Mouse (Mus musculus) midbrain, embryonic 13.5 days (tissue): ENCODE measurements around the gene Slc10a7. TPM values are rescaled to one million over a fixed set of nuclear protein-coding genes. Genes with fewer than 3 reads are reported as not detected.
"Not testable (repeated sequence)": the region's sequence is repeated elsewhere in the genome, so short reads cannot be mapped to it uniquely, and the experiment has no call there.

Source experiments
- ATAC-seq: fragments of 200-750 bp; cut with Nextera tagmentation; 2 replicates; pipeline ENCODE4 v1.8.0; 2017; ENCODE audit warnings: mild to moderate bottlenecking, moderate TSS enrichment, moderate library complexity
- H3K27ac ChIP-seq: fragments of 300-500 bp; sonication (generic); 2 replicates; pipeline ENCODE4 v1.5.1; 2015; ENCODE audit warnings: inconsistent platforms, mild to moderate bottlenecking, moderate library complexity
- H3K27me3 ChIP-seq: fragments of 300-500 bp; sonication (generic); 2 replicates; pipeline ENCODE4 v1.6.1; 2015; ENCODE audit warnings: mild to moderate bottlenecking, inconsistent platforms
- H3K36me3 ChIP-seq: fragments of 300-500 bp; sonication (generic); 2 replicates; pipeline ENCODE4 v1.6.1; 2015; ENCODE audit warnings: mild to moderate bottlenecking, inconsistent platforms
- H3K4me1 ChIP-seq: fragments of 300-500 bp; sonication (generic); replicated peaks from 2 replicates; pipeline ENCODE4 v1.6.1; 2015; ENCODE audit warnings: inconsistent platforms
- H3K4me2 ChIP-seq: fragments of 300-500 bp; sonication (generic); replicated peaks from 2 replicates; pipeline ENCODE4 v1.6.1; 2015; ENCODE audit warnings: moderate library complexity, mild to moderate bottlenecking, inconsistent platforms
- H3K4me3 ChIP-seq: fragments of 300-500 bp; sonication (generic); replicated peaks from 2 replicates; pipeline ENCODE4 v1.5.1; 2015; ENCODE audit warnings: mild to moderate bottlenecking, inconsistent platforms
- H3K9ac ChIP-seq: fragments of 300-500 bp; sonication (generic); replicated peaks from 2 replicates; pipeline ENCODE4 v1.6.1; 2015; ENCODE audit warnings: mild to moderate bottlenecking, inconsistent platforms
- H3K9me3 ChIP-seq: fragments of 300-500 bp; sonication (generic); 2 replicates; pipeline ENCODE4 v1.6.1; 2016; ENCODE audit warnings: mild to moderate bottlenecking, inconsistent platforms
- WGBS: fragments of 180-500 bp; shearing (Covaris S2); methylation state at CpG from one replicate; pipeline ENCODE4 v1.1.7; 2015; 5-methylcytosine and 5-hydroxymethylcytosine counted together
- polyA plus RNA-seq: library from polyadenylated mRNA; unstranded; fragments of >200 nt; fragmentation: Nextera tagmentation; extraction: Ambion mirVana; gene quantifications from 2 replicates; pipeline ENCODE4 v1.2.1, GENCODE M21; 2015

Slc10a7 gene
- polyA plus RNA-seq, 1 experiment from 2014 or later = 13.1 TPM

DNA sequence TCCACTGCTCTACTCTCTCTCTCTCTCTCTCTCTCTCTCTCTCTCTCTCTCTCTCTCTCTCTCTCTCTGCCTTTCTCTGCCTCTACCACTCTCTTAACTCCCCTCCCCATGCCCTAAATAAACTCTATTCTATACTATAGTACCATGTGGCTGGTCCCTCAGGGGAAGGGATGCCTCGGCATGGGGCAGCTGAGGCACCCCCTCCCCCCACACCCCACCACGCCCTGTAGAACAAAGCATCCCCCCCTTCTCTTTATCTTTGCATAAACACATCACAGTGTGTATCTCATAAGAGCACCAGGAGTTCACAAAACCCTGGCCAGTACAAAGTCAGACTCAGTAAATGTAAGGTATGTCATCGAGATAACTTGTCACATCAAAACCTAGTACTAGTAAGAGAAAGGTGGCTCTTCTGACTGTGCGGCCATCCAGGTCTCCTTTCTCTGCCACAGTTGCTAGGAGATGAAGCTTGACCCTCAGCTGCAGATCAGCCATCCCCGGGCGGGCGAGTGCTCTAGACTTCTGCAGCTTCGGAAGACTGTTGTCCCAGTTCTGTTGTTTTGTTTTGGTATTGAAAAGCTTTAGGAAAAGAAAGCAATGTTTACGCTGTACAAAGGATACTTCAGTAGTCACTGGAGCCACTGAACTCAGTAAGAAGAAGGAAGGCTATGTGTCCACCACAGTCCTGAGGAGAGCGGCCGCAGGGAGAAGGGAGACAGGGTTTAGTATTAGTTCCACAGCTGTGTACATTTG is 194.1 kb downstream of the Slc10a7 start:
- ATAC-seq = peak; percentile 61
- 26% methylated on average over 11 of the region's 11 CpGs for WGBS

GRCm38 (mm10) chr8:78705980-78706379 is 196.8 kb downstream of the Slc10a7 start:
- 75% methylated on average over 9 of the region's 9 CpGs for WGBS
- H3K9ac ChIP-seq = no peak overlapping the region
- H3K36me3 ChIP-seq = peaks cover 10% of the 10 kb centered on the region
- peaks cover 2% of the 10 kb centered on the region; the same call in 1 of the 2 replicates for H3K9me3 ChIP-seq
- no peaks in the 10 kb centered on the region for H3K27me3 ChIP-seq
- no peak overlapping the region for H3K4me3 ChIP-seq
- H3K4me2 ChIP-seq = no peak overlapping the region
- H3K27ac ChIP-seq = no peak overlapping the region
- ATAC-seq = no peak
- H3K4me1 ChIP-seq = peaks cover 20% of the 10 kb centered on the region

More for the DNA sequence above, 194.1 kb downstream of the Slc10a7 start:
- H3K27ac ChIP-seq = peak overlapping the region; percentile 72
- H3K4me3 ChIP-seq = no peak overlapping the region
- H3K27me3 ChIP-seq = no peaks in the 10 kb centered on the region
- no peak overlapping the region for H3K4me2 ChIP-seq
- H3K9me3 ChIP-seq = peaks cover 3% of the 10 kb centered on the region; the same call in 1 of the 2 replicates
- peaks cover 20% of the 10 kb centered on the region for H3K4me1 ChIP-seq
- H3K36me3 ChIP-seq = peaks cover 28% of the 10 kb centered on the region
- H3K9ac ChIP-seq = no peak overlapping the region; the same call in 1 of the 2 replicates

GRCm38 (mm10) chr8:78709948-78710644 is 200.9 kb downstream of the Slc10a7 start:
- Histone ChIP-seq H3K4me1 (peaks cover 4% of the 10 kb centered on the region; the same call in 1 of the 2 replicates), H3K4me3 (no peak overlapping the region), H3K9ac (no peak overlapping the region), H3K36me3 (peaks cover 7% of the 10 kb centered on the region; the same call in 1 of the 2 replicates), H3K27me3 (no peaks in the 10 kb centered on the region), H3K4me2 (no peak overlapping the region), H3K9me3 (no peaks in the 10 kb centered on the region), H3K27ac (no peak overlapping the region)
- 87% methylated on average over 11 of the region's 11 CpGs for WGBS
- ATAC-seq = no peak

GRCm38 (mm10) chr8:78710961-78711360 is 201.8 kb downstream of the Slc10a7 start:
- no peak for ATAC-seq
- no peak overlapping the region for H3K27ac ChIP-seq
- no peaks in the 10 kb centered on the region for H3K27me3 ChIP-seq
- H3K4me2 ChIP-seq = no peak overlapping the region
- H3K9ac ChIP-seq = no peak overlapping the region
- peaks cover 7% of the 10 kb centered on the region; the same call in 1 of the 2 replicates for H3K36me3 ChIP-seq
- H3K4me3 ChIP-seq = no peak overlapping the region
- peaks cover 4% of the 10 kb centered on the region; the same call in 1 of the 2 replicates for H3K4me1 ChIP-seq
- no peaks in the 10 kb centered on the region for H3K9me3 ChIP-seq
- 95% methylated on average over 10 of the region's 10 CpGs for WGBS

DNA sequence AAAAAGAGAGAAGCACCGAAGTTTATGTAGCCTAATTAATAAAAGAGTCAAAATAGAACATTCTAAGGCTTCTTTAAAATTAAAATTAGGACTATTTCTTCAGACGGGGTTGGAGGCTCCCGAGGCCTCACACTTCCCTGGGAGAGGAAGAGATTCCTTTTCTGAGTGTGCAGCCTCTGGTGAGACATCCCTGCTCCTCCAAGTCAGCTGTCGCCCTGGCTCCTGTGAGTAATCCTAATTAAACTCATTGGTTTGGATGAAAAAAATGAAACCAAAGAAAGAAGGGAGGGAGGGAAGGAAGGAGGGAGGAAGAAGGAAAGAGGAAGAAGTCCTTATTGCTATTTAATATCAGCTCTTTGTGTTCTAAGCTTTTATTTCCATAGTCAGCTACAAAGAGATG is 205.7 kb downstream of the Slc10a7 start:
- WGBS = 73% methylated on average over 4 of the region's 4 CpGs
- Histone ChIP-seq H3K9ac (no peak overlapping the region), H3K4me2 (no peak overlapping the region), H3K9me3 (no peaks in the 10 kb centered on the region; the same call in 1 of the 2 replicates), H3K4me3 (no peak overlapping the region), H3K27ac (no peak overlapping the region), H3K4me1 (peaks cover 4% of the 10 kb centered on the region; the same call in 1 of the 2 replicates), H3K36me3 (peaks cover 16% of the 10 kb centered on the region), H3K27me3 (no peaks in the 10 kb centered on the region)
- ATAC-seq = no peak

GRCm38 (mm10) chr8:78716546-78716945 is 207.4 kb downstream of the Slc10a7 start:
- Histone ChIP-seq H3K4me3 (no peak overlapping the region), H3K4me1 (peaks cover 4% of the 10 kb centered on the region; the same call in 1 of the 2 replicates), H3K4me2 (no peak overlapping the region), H3K27me3 (no peaks in the 10 kb centered on the region), H3K9ac (no peak overlapping the region), H3K27ac (no peak overlapping the region), H3K9me3 (no peaks in the 10 kb centered on the region; the same call in 1 of the 2 replicates), H3K36me3 (peaks cover 13% of the 10 kb centered on the region)
- WGBS = 96% methylated on average over 7 of the region's 7 CpGs
- ATAC-seq = no peak

- H3K36me3 ChIP-seq = peaks cover 12% of the 10 kb centered on the region
- H3K4me1 ChIP-seq, H3K27me3 ChIP-seq, H3K9me3 ChIP-seq, ATAC-seq, H3K27ac ChIP-seq, H3K9ac ChIP-seq, H3K4me3 ChIP-seq, H3K4me2 ChIP-seq: not testable (repeated sequence)
- WGBS = 94% methylated on average over 10 of the region's 10 CpGs
These were observed 208.0 kb downstream of the Slc10a7 start for GRCm38 (mm10) chr8:78717191-78717590.

DNA sequence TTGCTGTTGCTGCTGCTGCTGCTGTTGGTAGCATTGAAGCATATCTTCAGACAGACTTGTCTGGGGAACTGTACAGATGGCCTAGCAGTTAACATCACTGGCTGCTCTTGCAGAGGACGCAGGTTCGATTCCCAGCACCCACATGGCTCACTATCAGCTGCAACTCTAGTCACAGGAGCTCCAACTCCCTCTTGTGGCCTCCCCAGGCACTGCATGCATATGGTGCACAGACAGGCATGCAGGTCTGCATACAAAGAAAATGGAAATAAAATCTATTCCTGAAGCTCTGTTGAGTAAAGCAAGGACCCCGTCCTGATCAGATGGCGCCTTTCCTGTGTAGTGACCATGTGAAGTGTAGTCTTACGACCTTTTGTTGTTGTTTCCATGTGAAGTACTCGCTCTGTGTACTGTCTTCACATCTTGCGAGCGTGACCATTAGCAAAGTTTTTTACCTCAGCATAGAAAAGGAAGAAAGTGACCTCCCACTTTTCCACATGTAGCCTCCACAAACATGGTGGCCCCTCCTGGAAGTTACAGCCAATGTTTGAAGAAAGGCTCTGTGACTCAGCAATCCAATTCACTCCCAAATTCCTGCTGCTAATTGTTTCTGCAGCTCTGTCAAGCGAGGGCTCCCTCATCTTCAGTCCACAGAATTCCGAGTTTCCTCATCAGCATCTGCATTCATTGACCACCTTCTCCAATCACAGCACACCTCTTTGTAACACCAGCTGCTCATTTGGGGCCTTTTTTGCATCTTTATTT is 210.3 kb downstream of the Slc10a7 start:
- WGBS = 84% methylated on average over 10 of the region's 10 CpGs
- no peaks in the 10 kb centered on the region; the same call in 1 of the 2 replicates for H3K9me3 ChIP-seq
- ATAC-seq = no peak
- no peaks in the 10 kb centered on the region for H3K27me3 ChIP-seq
- no peak overlapping the region for H3K9ac ChIP-seq
- H3K27ac ChIP-seq = no peak overlapping the region
- no peaks in the 10 kb centered on the region for H3K4me1 ChIP-seq
- H3K4me2 ChIP-seq = no peak overlapping the region
- peaks cover 12% of the 10 kb centered on the region for H3K36me3 ChIP-seq
- H3K4me3 ChIP-seq = no peak overlapping the region

DNA sequence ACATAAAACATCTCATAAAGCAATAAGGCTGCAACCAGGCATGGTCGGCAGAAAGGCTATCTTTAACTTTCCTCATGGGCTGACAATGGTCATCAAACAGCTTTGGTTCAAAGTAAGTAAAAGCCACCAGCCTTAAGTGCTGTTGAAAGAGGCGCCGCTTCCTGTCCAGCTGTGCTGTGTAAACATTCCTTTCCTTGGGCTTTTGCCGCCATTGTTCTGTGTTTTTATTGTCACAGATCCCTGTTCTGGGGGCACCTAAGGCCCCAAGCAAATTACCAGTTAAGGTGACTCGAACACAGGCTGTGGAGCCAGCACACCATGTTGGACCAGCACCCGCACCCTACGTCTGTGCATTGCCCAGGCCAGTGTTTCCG is 210.9 kb downstream of the Slc10a7 start:
- no peak overlapping the region for H3K4me3 ChIP-seq
- no peaks in the 10 kb centered on the region for H3K27me3 ChIP-seq
- no peak overlapping the region for H3K9ac ChIP-seq
- no peak overlapping the region for H3K27ac ChIP-seq
- no peaks in the 10 kb centered on the region; the same call in 1 of the 2 replicates for H3K9me3 ChIP-seq
- no peak for ATAC-seq
- H3K4me2 ChIP-seq = no peak overlapping the region
- H3K4me1 ChIP-seq = no peaks in the 10 kb centered on the region
- H3K36me3 ChIP-seq = peaks cover 12% of the 10 kb centered on the region
- 69% methylated on average over 8 of the region's 8 CpGs for WGBS

DNA sequence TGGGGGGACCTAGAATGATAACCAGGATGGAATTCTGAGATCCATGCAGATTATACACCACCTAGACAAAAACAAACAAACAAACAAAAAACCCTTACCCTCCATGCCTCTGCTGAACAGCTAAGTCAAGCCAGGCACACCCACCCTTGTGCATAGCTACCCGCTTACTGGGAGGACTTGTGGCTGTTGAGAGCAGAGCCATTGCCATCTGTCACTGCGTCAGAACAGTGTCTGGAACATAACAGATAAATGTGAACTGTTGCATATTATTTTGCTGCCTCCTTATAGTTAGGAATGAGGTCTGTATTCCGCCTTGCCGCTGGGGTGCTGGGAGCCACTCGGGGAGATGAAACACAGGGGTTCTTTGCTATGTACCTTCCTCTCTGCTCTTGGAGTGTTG is 212.4 kb downstream of the Slc10a7 start:
- H3K4me3 ChIP-seq = no peak overlapping the region
- peaks cover 12% of the 10 kb centered on the region for H3K36me3 ChIP-seq
- 95% methylated on average over 5 of the region's 5 CpGs for WGBS
- H3K9me3 ChIP-seq = no peaks in the 10 kb centered on the region; the same call in 1 of the 2 replicates
- no peak overlapping the region for H3K9ac ChIP-seq
- H3K27ac ChIP-seq = no peak overlapping the region
- no peaks in the 10 kb centered on the region for H3K27me3 ChIP-seq
- no peak overlapping the region for H3K4me2 ChIP-seq
- H3K4me1 ChIP-seq = no peaks in the 10 kb centered on the region
- no peak for ATAC-seq

DNA sequence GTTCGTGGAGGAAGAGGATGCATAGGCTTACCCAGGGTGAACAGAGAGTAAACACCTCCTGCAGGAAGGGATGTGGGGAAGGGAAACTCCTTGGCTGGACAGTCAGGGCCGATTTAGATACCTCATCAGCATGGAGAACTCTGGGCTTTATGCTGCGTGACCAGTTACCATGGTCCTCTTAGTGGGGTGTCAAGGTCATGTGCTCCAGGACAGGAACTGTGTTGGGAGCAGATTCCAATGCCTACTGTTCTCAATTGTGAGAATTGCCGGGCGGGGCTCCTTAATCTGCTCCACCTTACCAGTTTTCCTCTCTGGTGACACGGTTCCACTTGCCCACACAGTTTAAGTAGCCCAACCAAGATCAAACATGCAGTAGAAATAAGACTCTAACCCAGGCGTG is 213.1 kb downstream of the Slc10a7 start:
- no peaks in the 10 kb centered on the region for H3K27me3 ChIP-seq
- H3K4me3 ChIP-seq = no peak overlapping the region

More for the DNA sequence above, 213.1 kb downstream of the Slc10a7 start:
- H3K9ac ChIP-seq = no peak overlapping the region
- no peak overlapping the region for H3K4me2 ChIP-seq
- H3K27ac ChIP-seq = no peak overlapping the region
- H3K36me3 ChIP-seq = peaks cover 11% of the 10 kb centered on the region
- H3K4me1 ChIP-seq = no peaks in the 10 kb centered on the region
- no peaks in the 10 kb centered on the region; the same call in 1 of the 2 replicates for H3K9me3 ChIP-seq
- WGBS = 88% methylated on average over 7 of the region's 7 CpGs
- no peak for ATAC-seq
